Mouse (Mus musculus) cortical plate, adult 2 months (tissue): ENCODE measurements around the gene Fhit. TPM values are rescaled to one million over a fixed set of nuclear protein-coding genes. Genes with fewer than 3 reads are reported as not detected.
"Not testable (repeated sequence)": the region's sequence is repeated elsewhere in the genome, so short reads cannot be mapped to it uniquely, and the experiment has no call there.

Source experiments
- H3K27ac ChIP-seq: fragments of 200-500 bp; 2 replicates; pipeline ENCODE4 v1.5.1; 2012; ENCODE audit warnings: low read length, control low read depth, inconsistent platforms; ENCODE audit not compliant: insufficient read depth
- H3K4me1 ChIP-seq: fragments of 200-500 bp; 2 replicates; pipeline ENCODE4 v1.6.1; 2011; ENCODE audit warnings: low read length; ENCODE audit not compliant: control insufficient read depth, insufficient read depth
- H3K4me3 ChIP-seq: fragments of 200-500 bp; 2 replicates; pipeline ENCODE4 v1.5.1; 2011; ENCODE audit warnings: mild to moderate bottlenecking, low read length, control low read depth; ENCODE audit not compliant: insufficient read depth
- CTCF ChIP-seq: fragments of 200-500 bp; IDR thresholded peaks from 2 replicates; pipeline ENCODE4 v1.5.1; 2011; ENCODE audit warnings: mild to moderate bottlenecking, control low read depth, low read length; ENCODE audit not compliant: insufficient read depth; ENCODE audit errors: extremely low read depth
- POLR2A ChIP-seq: fragments of 200-500 bp; IDR thresholded peaks from 2 replicates; pipeline ENCODE4 v1.6.1; 2011; ENCODE audit warnings: mild to moderate bottlenecking, low read length, control low read depth; ENCODE audit not compliant: insufficient read depth; ENCODE audit errors: extremely low read depth
- polyA plus RNA-seq: library from polyadenylated mRNA; depleted of rRNA; stranded (reverse); fragments of >200 nt; gene quantifications from 2 replicates; pipeline ENCODE4 v1.2.3, GENCODE M21; 2012

The Fhit gene
- polyA plus RNA-seq, 1 experiment, result 7.7 TPM

- Histone ChIP-seq H3K27ac (no peak overlapping the region), H3K4me3 (no peak overlapping the region), H3K4me1 (no peaks in the 10 kb centered on the region)
- no peak for TF ChIP-seq CTCF
- TF ChIP-seq POLR2A, result no peak
Measured at GRCm38 (mm10) chr14:10003847-10004246, 1158.0 kb downstream of the Fhit start.

- H3K4me1 ChIP-seq, result no peaks in the 10 kb centered on the region
- no peak overlapping the region for H3K27ac ChIP-seq
- TF ChIP-seq POLR2A (no peak), CTCF (no peak)
- no peak overlapping the region for H3K4me3 ChIP-seq
Measured at GRCm38 (mm10) chr14:9990677-9991076, 1171.2 kb downstream of the Fhit start.

- TF ChIP-seq POLR2A, result no peak
- no peak for TF ChIP-seq CTCF
- no peak overlapping the region for H3K27ac ChIP-seq
Measured at GRCm38 (mm10) chr14:9976934-9977510, 1184.8 kb downstream of the Fhit start.

GRCm38 (mm10) chr14:9974402-9974801 is 1187.4 kb downstream of the Fhit start:
- no peaks in the 10 kb centered on the region for H3K4me1 ChIP-seq
- TF ChIP-seq POLR2A (no peak), CTCF (no peak)
- H3K27ac ChIP-seq, result no peak overlapping the region
- H3K4me3 ChIP-seq, result no peak overlapping the region

More at GRCm38 (mm10) chr14:9976934-9977510, 1184.8 kb downstream of the Fhit start:
- no peaks in the 10 kb centered on the region for H3K4me1 ChIP-seq
- H3K4me3 ChIP-seq, result no peak overlapping the region

GRCm38 (mm10) chr14:9963853-9964252 is 1198.0 kb downstream of the Fhit start:
- TF ChIP-seq CTCF (no peak), POLR2A (no peak)
- Histone ChIP-seq H3K27ac (no peak overlapping the region), H3K4me1 (no peaks in the 10 kb centered on the region), H3K4me3 (no peak overlapping the region)

- no peak overlapping the region for H3K27ac ChIP-seq
- H3K4me3 ChIP-seq, result no peak overlapping the region
Measured at GRCm38 (mm10) chr14:9960396-9960795, 1201.4 kb downstream of the Fhit start.

GRCm38 (mm10) chr14:9899494-9899893 is 1262.3 kb downstream of the Fhit start:
- Histone ChIP-seq H3K27ac (no peak overlapping the region), H3K4me3 (no peak overlapping the region), H3K4me1 (no peaks in the 10 kb centered on the region)
- TF ChIP-seq POLR2A (no peak), CTCF (no peak)

More at GRCm38 (mm10) chr14:9960396-9960795, 1201.4 kb downstream of the Fhit start:
- H3K4me1 ChIP-seq, result no peaks in the 10 kb centered on the region
- TF ChIP-seq POLR2A, result no peak
- TF ChIP-seq CTCF, result no peak

GRCm38 (mm10) chr14:9896556-9896955 is 1265.3 kb downstream of the Fhit start:
- Histone ChIP-seq H3K4me1 (no peaks in the 10 kb centered on the region), H3K4me3 (no peak overlapping the region), H3K27ac (no peak overlapping the region)
- TF ChIP-seq CTCF, result no peak
- TF ChIP-seq POLR2A, result no peak

- TF ChIP-seq POLR2A (no peak), CTCF (no peak)
- no peak overlapping the region for H3K27ac ChIP-seq
- H3K4me3 ChIP-seq, result no peak overlapping the region
- H3K4me1 ChIP-seq, result no peaks in the 10 kb centered on the region
Measured at GRCm38 (mm10) chr14:9852041-9852440, 1309.8 kb downstream of the Fhit start.

GRCm38 (mm10) chr14:9832290-9832689 is 1329.5 kb downstream of the Fhit start:
- TF ChIP-seq CTCF (no peak), POLR2A (no peak)
- Histone ChIP-seq H3K4me3 (no peak overlapping the region), H3K4me1 (no peaks in the 10 kb centered on the region), H3K27ac (no peak overlapping the region)

- H3K4me3 ChIP-seq, H3K4me1 ChIP-seq, H3K27ac ChIP-seq: not testable (repeated sequence)
Measured at GRCm38 (mm10) chr14:9828699-9829240, 1333.1 kb downstream of the Fhit start.
